Mouse (Mus musculus) T-helper 1 cell (primary cell): Measurements from ENCODE around the gene Serpina16.
"Not testable (repeated sequence)": the region's sequence is repeated elsewhere in the genome, so short reads cannot be mapped to it uniquely, and the experiment has no call there.

ENCODE experiments used
- in situ Hi-C: fragments of 300-600 bp; cut with MboI, MseI; formaldehyde crosslinking; loops from one replicate; pipeline ENCODE4 v1.15.1; 2025; ENCODE audit warnings: high pct_unique_total_duplicates

Serpina16 gene

GRCm38 (mm10) chr12:103676039-103676438 is at the start of gene Serpina16:
Gene Serpina16, minus strand, starts transcription at chr12:103676139.
- in situ Hi-C loops: no loop called here

- in situ Hi-C loops: no loop called here
Observed at GRCm38 (mm10) chr12:103711537-103711936, 35.6 kb upstream of the Serpina16 start.

- in situ Hi-C loops: no loop called here
Observed at GRCm38 (mm10) chr12:103710405-103710804, 34.5 kb upstream of the Serpina16 start.

GRCm38 (mm10) chr12:103706113-103706512 is 30.2 kb upstream of the Serpina16 start:
- in situ Hi-C loops: no loop called here

GRCm38 (mm10) chr12:103705547-103705946 is 29.6 kb upstream of the Serpina16 start:
- in situ Hi-C loops: no loop called here

- in situ Hi-C loops: no loop called here
Observed at GRCm38 (mm10) chr12:103700144-103700750, 24.3 kb upstream of the Serpina16 start.

GRCm38 (mm10) chr12:103695429-103695828 is 19.5 kb upstream of the Serpina16 start, which contains the start of gene Serpina1f:
Gene Serpina1f, minus strand, starts transcription at chr12:103695529.
- in situ Hi-C loops: no loop called here

GRCm38 (mm10) chr12:103688221-103688814 is 12.4 kb upstream of the Serpina16 start:
- in situ Hi-C loops: no loop called here

GRCm38 (mm10) chr12:103687021-103687420 is 11.1 kb upstream of the Serpina16 start:
- in situ Hi-C loops: no loop called here

GRCm38 (mm10) chr12:103686050-103686449 is 10.1 kb upstream of the Serpina16 start:
- in situ Hi-C loops: no loop called here

GRCm38 (mm10) chr12:103685386-103685785 is 9.4 kb upstream of the Serpina16 start:
- in situ Hi-C loops: no loop called here

- in situ Hi-C loops: no loop called here
Observed at GRCm38 (mm10) chr12:103683775-103684174, 7.8 kb upstream of the Serpina16 start.

- in situ Hi-C loops: no loop called here
Observed at GRCm38 (mm10) chr12:103681739-103682138, 5.8 kb upstream of the Serpina16 start.

GRCm38 (mm10) chr12:103681169-103681568 is 5.2 kb upstream of the Serpina16 start:
- in situ Hi-C loops: no loop called here

GRCm38 (mm10) chr12:103679853-103680252 is 3.9 kb upstream of the Serpina16 start:
- in situ Hi-C loops: not testable (repeated sequence)

- in situ Hi-C loops: no loop called here
Observed at GRCm38 (mm10) chr12:103673179-103673578, 2.8 kb downstream of the Serpina16 start.

- in situ Hi-C loops: no loop called here
Observed at GRCm38 (mm10) chr12:103671483-103671882, 4.5 kb downstream of the Serpina16 start.

GRCm38 (mm10) chr12:103670964-103671363 is 5.0 kb downstream of the Serpina16 start:
- in situ Hi-C loops: no loop called here

GRCm38 (mm10) chr12:103670344-103670743 is 5.6 kb downstream of the Serpina16 start:
- in situ Hi-C loops: no loop called here

- in situ Hi-C loops: no loop called here
Observed at GRCm38 (mm10) chr12:103665286-103665685, 10.7 kb downstream of the Serpina16 start.

- in situ Hi-C loops: not testable (repeated sequence)
Observed at GRCm38 (mm10) chr12:103662053-103662452, 13.9 kb downstream of the Serpina16 start.

GRCm38 (mm10) chr12:103660076-103660475 is 15.9 kb downstream of the Serpina16 start:
- in situ Hi-C loops: no loop called here

- in situ Hi-C loops: no loop called here
Observed at GRCm38 (mm10) chr12:103659171-103659570, 16.8 kb downstream of the Serpina16 start.
